ENCODE assay signal across 9 mouse cellular contexts in the genomic region with DNA sequence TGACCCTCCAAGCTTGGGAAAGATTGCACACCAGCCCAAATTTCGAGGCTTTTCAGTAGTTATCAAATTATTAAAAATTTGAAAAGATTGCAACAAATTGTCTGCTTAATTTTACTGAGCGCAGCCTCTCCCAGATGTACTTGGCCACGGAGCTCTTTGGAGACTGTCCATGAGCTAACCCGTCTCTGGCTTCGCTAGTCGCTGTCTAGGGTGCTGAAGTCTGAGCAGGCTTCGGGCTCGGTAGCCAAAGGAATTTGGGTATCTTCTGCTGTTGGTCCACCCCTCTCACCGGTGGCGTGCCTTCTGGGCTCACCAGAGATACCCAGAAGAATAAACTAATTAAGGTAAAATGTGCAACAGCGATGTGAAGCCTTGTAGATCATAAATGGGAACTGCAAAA.
DNase-seq lines count a peak whose midpoint lies in the region; ATAC-seq lines count a peak whose summit lies in the region.
"Had no signal": no experiment of that assay in that cellular context is flagged by ENCODE, and none has a peak within 500 bp of the region (broad histone marks: within the 10 kb centered on the region; RNA-seq: fewer than 3 reads in every experiment).

No protein-coding gene starts in this region.

- no peak overlapping the region for H3K4me3 ChIP-seq in midbrain, embryonic 11.5 days (ENCODE audit: low read depth, low read length)
- H3K4me3 ChIP-seq in midbrain, embryonic 15.5 days, result no peak overlapping the region
- H3K4me3 ChIP-seq: limb, embryonic 12.5 days had no signal

- H3K4me1 ChIP-seq in midbrain, embryonic 11.5 days (ENCODE audit: control insufficient read depth, insufficient read depth, low read length), result no peaks in the 10 kb centered on the region
- no peaks in the 10 kb centered on the region for H3K4me1 ChIP-seq in midbrain, embryonic 15.5 days
- H3K4me1 ChIP-seq: limb, embryonic 12.5 days had no signal

- peak; percentile 91 for DNase-seq in midbrain, embryonic 11.5 days (ENCODE audit: low spot score, missing footprints)
- DNase-seq in adrenal gland, adult 8-10 months, result peak; percentile 56
- DNase-seq in gastrocnemius, postnatal 36 days, result peak; percentile 44 to 66
- DNase-seq in large intestine, adult 2 months (ENCODE audit: low read depth, low spot score), result peak; percentile 3
- peak; percentile 74 for DNase-seq in retina, postnatal 1 day
- DNase-seq in natural killer cell, adult 2 months (ENCODE audit: low spot score in 2 of 2), result no peak
- no peak for DNase-seq in cerebellum, adult 8-10 months

- H3K27me3 ChIP-seq in midbrain, embryonic 11.5 days (ENCODE audit: control insufficient read depth, insufficient read depth, low read length), result no peaks in the 10 kb centered on the region
- no peaks in the 10 kb centered on the region; the same call in 1 of the 2 replicates for H3K27me3 ChIP-seq in midbrain, embryonic 15.5 days (replicated peaks)

- intact Hi-C loops in gastrocnemius, postnatal 36 days (cut with DNase I), result no loop called here

- H3K9me3 ChIP-seq in midbrain, embryonic 11.5 days (ENCODE audit: control insufficient read depth, low read length), result no peaks in the 10 kb centered on the region
- no peaks in the 10 kb centered on the region for H3K9me3 ChIP-seq in midbrain, embryonic 15.5 days
- H3K9me3 ChIP-seq: limb, embryonic 12.5 days had no signal

- WGBS in midbrain, embryonic 11.5 days, result 12% methylated on average over 11 of the region's 11 CpGs
- 19% methylated on average over 11 of the region's 11 CpGs for WGBS in midbrain, embryonic 15.5 days
- 4% methylated on average over 11 of the region's 11 CpGs for WGBS in large intestine, adult 2 months

- no peak overlapping the region for H3K4me2 ChIP-seq in midbrain, embryonic 11.5 days
- H3K4me2 ChIP-seq in midbrain, embryonic 15.5 days, result no peak overlapping the region
- H3K4me2 ChIP-seq: limb, embryonic 12.5 days had no signal

- H3K27ac ChIP-seq in midbrain, embryonic 11.5 days (ENCODE audit: low read depth, low read length), result no peak overlapping the region
- no peak overlapping the region for H3K27ac ChIP-seq in midbrain, embryonic 15.5 days
- H3K27ac ChIP-seq: limb, embryonic 12.5 days had no signal

- no peak overlapping the region for H3K9ac ChIP-seq in midbrain, embryonic 11.5 days (ENCODE audit: low read length)
- no peak overlapping the region for H3K9ac ChIP-seq in midbrain, embryonic 15.5 days
- H3K9ac ChIP-seq: limb, embryonic 12.5 days had no signal

- no peak for ATAC-seq in midbrain, embryonic 11.5 days (ENCODE audit: low FRiP score)
- ATAC-seq in midbrain, embryonic 15.5 days (replicated peaks), result no peak

- H3K36me3 ChIP-seq in midbrain, embryonic 11.5 days (ENCODE audit: control insufficient read depth, insufficient read depth, low read length), result no peaks in the 10 kb centered on the region
- H3K36me3 ChIP-seq in midbrain, embryonic 15.5 days (replicated peaks), result no peaks in the 10 kb centered on the region
- H3K36me3 ChIP-seq: limb, embryonic 12.5 days had no signal

Comparison
In these comparisons a context has a peak if more than half of its experiments do, and no peak if none do; other contexts are left out.
1. DNase-seq: peak in midbrain, embryonic 11.5 days (single experiment), adrenal gland, adult 8-10 months (single experiment), gastrocnemius, postnatal 36 days (2 of 2), large intestine, adult 2 months (single experiment) and retina, postnatal 1 day (single experiment); none in natural killer cell, adult 2 months (0 of 2) and cerebellum, adult 8-10 months (single experiment).